Mouse (Mus musculus): ENCODE measurements around the gene Gm10974. TPM values are rescaled to one million over a fixed set of nuclear protein-coding genes. Genes with fewer than 3 reads are reported as not detected.
A peak's percentile ranks its signal among the peaks of the same experiment; 100 is the strongest.

The Gm10974 gene
- total RNA-seq, 2 experiments from 2014 or later: not detected

DNA sequence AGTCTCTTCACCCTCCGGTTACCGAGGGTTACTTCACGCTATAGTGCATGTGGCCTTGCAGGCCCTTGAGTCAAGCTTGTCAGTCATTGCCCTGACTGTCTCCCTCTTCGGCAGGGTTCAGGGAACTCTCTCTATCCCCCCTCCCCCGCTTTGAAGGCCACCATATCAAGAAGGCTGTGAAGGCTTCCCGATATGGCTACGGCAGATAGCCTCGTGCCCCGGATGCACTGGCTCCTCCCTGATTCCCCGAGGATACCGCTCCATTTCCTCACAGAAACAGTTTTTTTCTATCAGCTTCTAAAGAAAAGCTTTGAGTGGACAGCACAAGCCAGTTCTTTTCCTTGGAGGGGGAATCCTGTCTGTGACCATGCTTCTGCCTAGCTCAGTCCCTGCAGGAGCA is 39.8 kb downstream of the Gm10974 start:
- no peak for DNase-seq (ENCODE audit: low spot score)

- peak; percentile 24 for DNase-seq (ENCODE audit: low spot score)
Observed at GRCm38 (mm10) chr7:66405951-66406721, 40.4 kb downstream of the Gm10974 start.

DNA sequence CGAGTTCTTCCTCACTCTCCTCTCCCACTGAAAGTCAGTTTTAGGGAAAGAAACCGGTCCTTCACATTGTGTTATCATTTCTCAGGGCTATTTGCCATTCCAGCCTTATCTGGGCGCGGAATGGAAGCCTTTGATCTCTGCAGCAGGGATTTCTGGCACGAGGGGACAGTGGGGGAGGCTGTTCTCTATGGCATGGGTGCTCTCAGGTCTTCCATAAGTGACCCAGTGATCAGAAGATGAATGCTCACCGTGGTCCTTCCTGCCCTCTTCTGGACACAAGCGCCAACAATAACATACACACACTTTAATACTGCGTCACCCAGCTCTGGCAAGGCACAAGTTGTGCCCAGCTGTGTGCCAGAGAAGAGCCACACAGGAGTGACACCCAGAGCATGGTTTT is 41.3 kb downstream of the Gm10974 start:
- DNase-seq (ENCODE audit: low spot score): no peak

DNA sequence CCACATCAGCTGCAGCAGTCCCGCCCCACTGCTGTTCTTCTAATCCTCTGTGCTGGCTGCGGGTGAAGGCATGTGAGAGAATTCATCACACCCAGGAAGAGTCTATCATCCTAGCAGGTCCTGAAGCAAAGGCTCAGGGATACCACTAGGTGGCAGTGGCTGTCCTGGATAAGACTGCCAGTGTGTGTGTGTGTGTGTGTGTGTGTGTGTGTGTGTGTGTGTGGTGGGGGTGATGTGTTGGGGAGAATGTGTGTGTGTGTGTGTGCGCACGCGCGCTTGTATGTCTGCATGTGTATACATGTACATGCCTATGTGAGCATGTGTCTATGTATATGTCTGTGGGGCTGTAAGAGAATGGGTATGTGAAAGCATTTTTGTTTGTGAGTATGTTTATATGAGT is 43.7 kb downstream of the Gm10974 start:
- DNase-seq (ENCODE audit: low spot score): peak; percentile 21

DNA sequence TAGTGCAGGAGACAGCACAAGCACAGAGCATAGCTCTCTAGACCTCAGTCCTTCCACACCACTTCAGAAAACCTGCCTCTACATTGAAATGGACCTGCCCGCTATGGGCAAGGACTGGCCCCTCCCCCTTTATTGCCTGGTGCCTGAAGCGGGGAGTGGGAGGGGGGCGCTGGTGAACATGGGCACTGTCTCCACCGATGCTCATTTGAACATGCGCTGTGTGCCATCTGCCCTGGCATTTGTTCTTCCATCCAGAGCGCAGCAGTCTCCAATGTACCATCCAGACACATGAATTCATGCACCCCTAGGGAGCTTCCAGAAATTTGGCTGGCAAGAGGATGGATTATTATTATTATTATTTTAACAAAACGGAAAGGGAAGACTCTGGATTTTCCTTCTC is 47.4 kb downstream of the Gm10974 start:
- DNase-seq (ENCODE audit: low spot score): no peak

GRCm38 (mm10) chr7:66416829-66417228 is 51.1 kb downstream of the Gm10974 start:
- DNase-seq (ENCODE audit: low spot score): peak; percentile 33

- no peak for DNase-seq (ENCODE audit: low spot score)
Observed at GRCm38 (mm10) chr7:66418981-66419380, 53.3 kb downstream of the Gm10974 start.

GRCm38 (mm10) chr7:66421903-66422302 is 56.2 kb downstream of the Gm10974 start:
- no peak for DNase-seq (ENCODE audit: low spot score)

- DNase-seq (ENCODE audit: low spot score): no peak
Observed at GRCm38 (mm10) chr7:66427053-66427436, 61.3 kb downstream of the Gm10974 start.

- peak; percentile 27 for DNase-seq (ENCODE audit: low spot score)
Observed at GRCm38 (mm10) chr7:66427437-66428161, 61.9 kb downstream of the Gm10974 start, which contains the start of gene Aldh1a3. Gene Aldh1a3 (minus strand): TSS chr7:66427517.

DNA sequence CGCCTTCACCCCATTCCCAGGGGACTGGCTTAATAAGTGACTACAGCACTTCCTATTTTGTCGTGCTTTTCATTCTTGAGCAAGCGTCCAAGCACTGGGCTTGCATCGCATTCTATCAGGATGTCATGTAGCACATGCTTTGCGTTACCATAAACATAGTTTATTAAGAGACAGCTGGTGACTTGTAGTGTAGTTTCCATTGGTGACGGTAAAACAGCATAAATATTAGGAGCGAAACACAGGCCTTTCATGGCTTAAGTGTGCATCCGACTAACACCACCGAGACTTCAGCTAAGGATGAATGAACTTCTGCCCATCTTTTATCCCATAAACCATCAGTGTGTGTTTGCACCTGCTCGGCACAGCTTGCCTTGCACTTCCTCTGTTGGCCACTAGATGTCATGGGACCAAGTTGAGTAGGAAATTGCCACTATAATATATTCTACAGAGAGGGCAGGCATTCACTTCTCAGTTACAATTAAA is 68.8 kb downstream of the Gm10974 start:
- DNase-seq (ENCODE audit: low spot score): peak; percentile 61

Small RNAs within 50 kb of the gene (microRNA-seq; reads per million reads assigned to microRNA genes)
- not detected for gene Mir7057

Other genes with a start within 250 kb of the Gm10974 start
- gene Lrrk1, start 22.4 kb downstream of the Gm10974 start, total RNA-seq (2021): 1 to 10 TPM; 2.8 to 3.4 TPM
- gene Aldh1a3, start 61.6 kb downstream of the Gm10974 start, total RNA-seq (2021): 1 to 10 TPM in 1 of 2 experiments, under 1 TPM in 1; 0.37 to 1.4 TPM

Measured in gastrocnemius, adult 18-20 months (tissue).